Mouse (Mus musculus): ENCODE data around the gene Cemip2. TPM values are rescaled to one million over a fixed set of nuclear protein-coding genes. Genes with fewer than 3 reads are reported as not detected.

Gene Cemip2
- 4.8 and 5.8 TPM in 2 replicates for polyA plus RNA-seq (2015; fragmentation: Nextera tagmentation; extraction: Ambion mirVana)

GRCm38 (mm10) chr19:21778147-21778917 lies at the start of gene Cemip2:
TSS of gene Cemip2 (plus strand) at chr19:21778342.

Other genes starting within 250 kb of the Cemip2 start
- 41.4 and 42.2 TPM in 2 replicates for gene 1110059E24Rik, start 125.4 kb upstream of the Cemip2 start, polyA plus RNA-seq (2015; fragmentation: Nextera tagmentation; extraction: Ambion mirVana)
- 18.9 and 21.6 TPM in 2 replicates for gene Abhd17b, start 125.2 kb upstream of the Cemip2 start, polyA plus RNA-seq (2015; fragmentation: Nextera tagmentation; extraction: Ambion mirVana)